Mouse (Mus musculus) bone marrow, adult 2 months (tissue): Measurements from ENCODE around the gene Zdhhc3.

Source experiments
- CTCF ChIP-seq: fragments of 200-500 bp; IDR thresholded peaks from 2 replicates; pipeline ENCODE4 v1.5.1; 2011; ENCODE audit warnings: low read length, control low read depth; ENCODE audit not compliant: control insufficient read depth, insufficient read depth
- POLR2A ChIP-seq: fragments of 200-500 bp; IDR thresholded peaks from 2 replicates; pipeline ENCODE4 v1.6.1; 2011; ENCODE audit warnings: low read depth, mild to moderate bottlenecking, control low read depth, low read length, borderline replicate concordance; ENCODE audit not compliant: control insufficient read depth

DNA sequence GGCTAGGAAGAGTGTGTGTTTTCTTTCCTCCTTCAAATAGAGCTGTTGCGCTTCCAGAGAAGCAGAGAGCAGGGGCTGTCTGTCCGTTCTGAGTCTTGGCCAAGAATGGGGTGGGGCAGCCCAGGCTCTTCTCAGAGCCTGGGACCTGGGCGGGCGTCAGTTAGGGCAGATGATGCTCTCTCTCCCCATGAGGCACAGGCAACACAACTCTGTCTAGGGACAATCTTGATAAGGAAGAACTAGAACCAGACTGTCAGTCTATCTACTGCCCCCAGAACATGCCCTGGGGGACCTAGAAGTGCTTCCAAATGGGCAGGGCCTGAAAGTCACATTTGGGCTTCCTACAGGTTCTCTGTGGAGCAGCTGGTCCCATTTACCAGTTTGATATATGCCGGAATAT lies 33.9 kb downstream of the Zdhhc3 start:
- TF ChIP-seq CTCF (no peak), POLR2A (no peak)
